Mouse (Mus musculus) lung, postnatal 0 days (tissue): ENCODE data around the gene Osbpl10. TPM values are rescaled to one million over a fixed set of nuclear protein-coding genes. Genes with fewer than 3 reads are reported as not detected.

ENCODE experiments used
- ATAC-seq: fragments of 200-750 bp; cut with Nextera tagmentation; 2 replicates; pipeline ENCODE4 v1.8.0; 2017; ENCODE audit warnings: moderate library complexity
- DNase-seq: peaks from one replicate; pipeline ENCODE4 v3.0.0-alpha.2; 2016; ENCODE audit warnings: low spot score
- H3K27ac ChIP-seq: fragments of 300-500 bp; sonication (generic); 2 replicates; pipeline ENCODE4 v1.5.1; 2014; ENCODE audit warnings: antibody characterized with exemption, mild to moderate bottlenecking, low read length, mixed read lengths
- H3K27me3 ChIP-seq: fragments of 300-500 bp; sonication (generic); replicated peaks from 2 replicates; pipeline ENCODE4 v1.6.1; 2014; ENCODE audit warnings: low read length, mixed read lengths; ENCODE audit not compliant: insufficient read depth
- H3K36me3 ChIP-seq: fragments of 300-500 bp; sonication (generic); 2 replicates; pipeline ENCODE4 v1.6.1; 2014; ENCODE audit warnings: low read length, mixed read lengths; ENCODE audit not compliant: insufficient read depth
- H3K4me1 ChIP-seq: fragments of 300-500 bp; sonication (generic); 2 replicates; pipeline ENCODE4 v1.6.1; 2014; ENCODE audit warnings: antibody characterized with exemption, low read depth, low read length, mixed read lengths; ENCODE audit not compliant: insufficient read depth
- H3K4me2 ChIP-seq: fragments of 300-500 bp; sonication (generic); replicated peaks from 2 replicates; pipeline ENCODE4 v1.6.1; 2014; ENCODE audit warnings: low read depth, mild to moderate bottlenecking, low read length, moderate library complexity, mixed read lengths
- H3K4me3 ChIP-seq: fragments of 300-500 bp; sonication (generic); 2 replicates; pipeline ENCODE4 v1.5.1; 2014; ENCODE audit warnings: low read depth, low read length
- H3K9ac ChIP-seq: fragments of 300-500 bp; sonication (generic); replicated peaks from 2 replicates; pipeline ENCODE4 v1.6.1; 2014; ENCODE audit warnings: low read depth, mild to moderate bottlenecking
- H3K9me3 ChIP-seq: fragments of 300-500 bp; sonication (generic); 2 replicates; pipeline ENCODE4 v1.6.1; 2016; ENCODE audit warnings: low read length, mixed read lengths
- CTCF ChIP-seq: IDR thresholded peaks from 2 replicates; pipeline ENCODE4 v1.5.1; 2016; ENCODE audit warnings: antibody characterized with exemption, mild to moderate bottlenecking
- EP300 ChIP-seq: IDR thresholded peaks from 2 replicates; pipeline ENCODE4 v1.6.1; 2016; ENCODE audit warnings: antibody characterized with exemption, mild to moderate bottlenecking, control low read depth
- WGBS: fragments of 180-500 bp; shearing (Covaris S2); extraction: QIAGEN DNeasy Blood & Tissue Kit; methylation state at CpG from one replicate; pipeline ENCODE4 v1.1.7; 2014; 5-methylcytosine and 5-hydroxymethylcytosine counted together
- polyA plus RNA-seq: library from polyadenylated mRNA; unstranded; fragments of >200 nt; fragmentation: Nextera tagmentation; extraction: Ambion mirVana; gene quantifications from 2 replicates; pipeline ENCODE4 v1.2.1, GENCODE M21; 2015

The Osbpl10 gene
- polyA plus RNA-seq, 1 experiment from 2014 or later = 2.6 TPM

DNA sequence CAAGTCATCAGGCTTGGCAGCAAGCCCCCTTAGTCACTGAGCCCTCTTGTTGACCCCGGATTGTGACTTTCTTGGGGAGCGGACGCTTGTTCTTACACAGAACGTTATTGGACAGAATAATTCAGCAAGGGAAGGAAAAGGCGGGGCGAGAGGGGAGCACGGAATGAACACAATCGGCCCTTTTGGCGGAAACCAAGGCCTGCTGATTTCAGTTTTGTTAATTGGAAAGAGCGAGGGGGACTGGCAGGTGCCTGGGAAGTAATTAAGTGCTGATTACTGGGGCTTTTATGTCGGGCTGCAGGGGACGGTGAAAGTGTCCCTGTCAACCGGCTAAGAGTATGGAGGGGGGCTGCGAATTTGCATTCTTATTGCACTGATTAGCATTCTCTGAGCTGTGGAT, 59.8 kb downstream of the Osbpl10 start:
- Histone ChIP-seq H3K36me3 (no peaks in the 10 kb centered on the region), H3K27ac (no peak overlapping the region), H3K4me1 (no peaks in the 10 kb centered on the region), H3K4me2 (no peak overlapping the region), H3K27me3 (no peaks in the 10 kb centered on the region), H3K9ac (no peak overlapping the region), H3K4me3 (no peak overlapping the region), H3K9me3 (no peaks in the 10 kb centered on the region)
- no peak; the same call in 1 of the 2 replicates for ATAC-seq
- no peak for TF ChIP-seq CTCF
- no peak for TF ChIP-seq EP300
- 40% methylated on average over 14 of the region's 14 CpGs for WGBS
- DNase-seq = no peak

DNA sequence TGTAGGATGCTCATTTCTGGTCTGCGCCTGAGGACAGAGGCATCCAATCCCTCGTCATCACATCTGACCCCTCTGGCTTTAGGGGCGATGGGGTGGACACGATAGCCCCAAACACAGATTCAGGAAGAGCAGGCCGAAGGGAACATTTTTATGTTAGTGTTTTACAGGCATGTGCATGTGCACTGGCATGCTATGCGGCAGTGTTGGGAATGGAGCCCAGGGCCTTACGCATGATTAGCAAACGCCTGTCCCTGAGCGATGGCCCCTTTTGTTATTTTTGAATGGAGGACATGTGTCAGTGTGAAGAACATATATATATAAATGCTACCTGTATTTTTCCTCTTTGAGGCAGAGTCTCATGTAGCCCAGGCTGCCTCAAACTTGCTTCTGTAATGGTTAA, 60.3 kb downstream of the Osbpl10 start:
- WGBS = 91% methylated on average over 9 of the region's 9 CpGs
- H3K4me2 ChIP-seq = no peak overlapping the region
- TF ChIP-seq EP300 (no peak), CTCF (no peak)

DNA sequence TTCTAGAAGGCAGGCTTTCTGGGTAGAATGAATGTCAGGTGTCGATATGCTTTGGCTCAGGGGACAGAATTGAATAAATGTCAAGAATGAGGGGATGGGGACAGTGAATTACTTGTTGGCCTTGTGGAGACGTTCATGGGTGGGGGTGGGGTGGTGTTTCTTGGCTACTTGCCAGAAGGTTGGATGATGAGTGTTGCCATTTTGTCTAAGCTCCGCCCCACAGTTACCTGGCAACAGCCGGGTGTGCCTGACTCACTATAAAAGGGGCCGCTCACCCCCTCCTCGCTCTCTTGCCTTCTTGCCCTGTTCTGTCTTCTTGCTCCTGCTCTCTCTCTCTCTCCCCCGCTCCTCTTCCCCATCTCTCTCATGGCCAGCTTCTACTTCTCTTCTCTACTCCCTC, 60.9 kb downstream of the Osbpl10 start:
- H3K9me3 ChIP-seq = no peaks in the 10 kb centered on the region
- WGBS = 45% methylated on average over 7 of the region's 7 CpGs
- H3K36me3 ChIP-seq = no peaks in the 10 kb centered on the region
- H3K4me1 ChIP-seq = no peaks in the 10 kb centered on the region
- H3K27me3 ChIP-seq = no peaks in the 10 kb centered on the region
- no peak overlapping the region for H3K4me2 ChIP-seq
- no peak for DNase-seq
- no peak for TF ChIP-seq CTCF
- H3K9ac ChIP-seq = no peak overlapping the region
- no peak overlapping the region for H3K4me3 ChIP-seq
- no peak overlapping the region for H3K27ac ChIP-seq
- 0 out of 2 replicates have a peak, but pooled peaks have one; percentile 16 for ATAC-seq

More for the DNA sequence above, 60.3 kb downstream of the Osbpl10 start:
- no peaks in the 10 kb centered on the region for H3K27me3 ChIP-seq
- DNase-seq (no peak), ATAC-seq (no peak)
- H3K4me3 ChIP-seq = no peak overlapping the region
- no peak overlapping the region for H3K9ac ChIP-seq
- no peaks in the 10 kb centered on the region for H3K9me3 ChIP-seq
- no peaks in the 10 kb centered on the region for H3K36me3 ChIP-seq
- no peaks in the 10 kb centered on the region for H3K4me1 ChIP-seq
- no peak overlapping the region for H3K27ac ChIP-seq

DNA sequence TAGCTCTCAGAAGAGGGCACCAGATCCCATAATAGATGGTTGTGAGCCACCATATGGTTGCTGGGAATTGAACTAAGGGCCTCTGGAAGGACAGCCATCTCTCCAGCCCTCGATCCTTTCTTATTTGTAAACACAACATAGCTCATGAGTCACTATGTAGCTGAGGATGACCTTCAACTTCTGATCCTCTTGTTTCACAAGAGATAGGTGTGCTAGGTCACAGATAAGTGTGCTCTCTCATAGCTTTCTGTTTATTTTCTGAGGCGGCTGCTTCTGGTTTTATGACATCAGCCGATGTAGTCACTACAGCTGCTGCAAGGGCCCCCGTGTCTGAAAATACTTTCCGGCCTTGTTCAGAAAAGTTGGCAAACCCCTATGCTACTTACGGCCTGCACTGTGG, 64.2 kb downstream of the Osbpl10 start:
- no peaks in the 10 kb centered on the region for H3K4me1 ChIP-seq
- no peak overlapping the region for H3K27ac ChIP-seq
- DNase-seq = no peak
- no peak overlapping the region for H3K4me2 ChIP-seq
- peak; percentile 27; the same call in 1 of the 2 replicates for ATAC-seq
- no peaks in the 10 kb centered on the region for H3K9me3 ChIP-seq
- WGBS = 60% methylated on average over 6 of the region's 6 CpGs
- no peaks in the 10 kb centered on the region for H3K36me3 ChIP-seq
- no peak overlapping the region for H3K4me3 ChIP-seq
- no peaks in the 10 kb centered on the region for H3K27me3 ChIP-seq
- TF ChIP-seq CTCF (no peak), EP300 (no peak)
- no peak overlapping the region for H3K9ac ChIP-seq

DNA sequence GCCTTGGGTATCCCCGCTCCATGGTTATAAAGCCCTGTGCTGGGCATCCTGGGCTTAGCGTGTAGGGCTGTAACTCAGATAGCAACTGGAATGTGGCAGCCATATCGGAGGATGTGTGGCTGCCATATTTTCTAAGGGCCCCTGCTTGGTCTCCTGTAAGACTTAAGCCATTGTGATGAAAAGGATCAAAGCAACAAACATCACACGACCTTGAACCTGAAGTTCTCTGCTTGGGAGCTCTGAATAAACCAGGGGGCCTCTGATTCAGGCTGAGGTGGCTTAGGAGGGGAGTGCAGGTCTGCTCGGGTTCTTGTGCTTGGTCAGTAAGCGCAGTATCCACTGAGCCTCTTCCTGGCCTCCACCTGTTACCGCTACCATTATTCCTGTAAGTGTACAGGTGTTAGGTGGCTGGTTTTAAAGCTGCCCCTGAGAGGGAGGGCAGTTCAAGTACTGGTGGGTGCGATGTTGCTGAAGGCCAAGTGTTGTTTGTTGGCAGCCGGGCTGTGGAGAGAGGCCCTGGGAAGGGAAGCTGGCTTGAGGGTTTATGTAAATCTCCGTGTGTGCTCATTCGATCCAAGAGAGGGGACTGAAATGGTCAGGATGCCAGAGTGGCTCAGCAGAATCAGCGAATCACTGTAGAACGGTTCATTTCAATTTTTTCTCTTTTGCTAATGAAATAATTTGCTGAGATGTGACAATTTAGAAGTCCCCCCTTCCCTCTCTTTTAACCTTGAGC, 64.8 kb downstream of the Osbpl10 start:
- no peak for TF ChIP-seq CTCF
- no peak for TF ChIP-seq EP300
- Histone ChIP-seq H3K4me1 (no peaks in the 10 kb centered on the region), H3K9me3 (no peaks in the 10 kb centered on the region), H3K36me3 (no peaks in the 10 kb centered on the region), H3K4me2 (no peak overlapping the region), H3K9ac (no peak overlapping the region), H3K27ac (no peak overlapping the region), H3K4me3 (no peak overlapping the region), H3K27me3 (no peaks in the 10 kb centered on the region)
- 68% methylated on average over 13 of the region's 13 CpGs for WGBS
- no peak for DNase-seq
- ATAC-seq = peak; percentile 39; the same call in 1 of the 2 replicates

DNA sequence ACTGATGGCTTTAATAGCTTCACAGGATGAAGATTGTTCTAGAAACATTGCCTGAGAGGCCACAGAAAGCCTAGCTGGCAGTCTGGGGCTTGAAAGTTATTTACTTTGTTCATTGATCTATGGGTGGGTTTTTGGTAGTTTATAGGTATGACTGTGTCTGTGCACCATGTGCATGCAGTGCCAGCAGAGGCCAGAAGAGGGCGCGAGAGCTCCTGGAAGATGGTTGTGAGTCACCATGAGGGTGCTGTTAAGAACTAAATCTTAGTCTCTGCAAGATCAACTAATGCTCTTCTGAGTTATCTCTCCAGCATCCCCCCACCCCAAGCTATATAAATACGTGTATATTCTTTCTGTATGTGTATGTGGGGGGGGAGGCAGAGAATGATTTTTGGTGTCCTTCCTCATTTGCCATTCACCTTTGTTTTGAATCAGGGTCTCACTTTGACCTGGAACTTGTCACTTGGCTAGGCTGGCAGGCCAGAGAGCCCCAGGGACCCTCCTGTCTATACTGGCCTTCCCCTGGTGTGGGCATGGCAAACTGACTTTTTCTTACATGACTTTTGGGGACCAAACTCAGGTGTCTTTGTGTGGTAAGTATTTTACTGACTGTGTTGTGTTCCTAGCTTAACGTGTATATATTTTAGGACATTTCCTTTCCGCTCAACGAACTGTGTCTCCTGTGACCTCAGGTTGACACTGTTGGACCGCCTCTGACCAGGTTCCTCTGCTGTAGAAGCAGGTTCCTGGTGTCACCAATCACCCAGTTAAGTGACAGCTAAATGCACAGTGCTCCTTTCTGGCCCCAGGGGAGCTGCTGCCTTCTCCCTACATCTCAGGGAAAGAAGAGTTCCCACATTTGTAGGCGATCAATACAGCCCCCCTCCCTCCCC, 65.8 kb downstream of the Osbpl10 start:
- no peaks in the 10 kb centered on the region for H3K9me3 ChIP-seq
- H3K27ac ChIP-seq = no peak overlapping the region
- H3K4me3 ChIP-seq = no peak overlapping the region
- H3K27me3 ChIP-seq = no peaks in the 10 kb centered on the region
- no peaks in the 10 kb centered on the region for H3K36me3 ChIP-seq
- no peak overlapping the region for H3K9ac ChIP-seq
- no peak for TF ChIP-seq EP300
- peak; percentile 61 for TF ChIP-seq CTCF
- no peak for ATAC-seq
- no peak for DNase-seq
- H3K4me1 ChIP-seq = no peaks in the 10 kb centered on the region
- H3K4me2 ChIP-seq = no peak overlapping the region
- 70% methylated on average over 8 of the region's 8 CpGs for WGBS
